Mouse (Mus musculus) B cell, adult 2 months (primary cell): Measurements from ENCODE around the gene Ttpal.
A peak's percentile ranks its signal among the peaks of the same experiment; 100 is the strongest.

Experiments
- DNase-seq, 2 experiments: peaks; one replicate each; pipeline ENCODE4 v3.0.0; 2022

Gene Ttpal

DNA sequence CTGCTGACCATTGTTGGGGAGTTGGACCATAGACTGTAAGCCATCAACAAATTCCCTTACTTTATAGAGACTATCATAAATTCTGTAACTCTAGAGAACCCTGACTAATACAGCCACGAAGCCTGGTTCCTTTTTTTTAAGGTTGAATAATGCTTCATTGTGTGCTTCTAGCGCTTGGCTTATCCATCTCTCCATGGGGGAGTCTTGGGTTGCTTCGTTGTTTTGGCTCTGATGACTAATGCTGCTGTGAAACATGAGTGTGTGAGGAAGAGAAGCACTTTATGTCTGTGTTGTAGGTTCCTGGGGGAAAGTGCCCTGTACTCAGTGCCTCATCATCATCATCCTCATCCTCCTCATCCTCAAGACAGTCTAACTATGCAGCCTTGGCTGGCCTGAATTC is 61.8 kb downstream of the Ttpal start:
- DNase-seq = peak; percentile 41 to 51

DNA sequence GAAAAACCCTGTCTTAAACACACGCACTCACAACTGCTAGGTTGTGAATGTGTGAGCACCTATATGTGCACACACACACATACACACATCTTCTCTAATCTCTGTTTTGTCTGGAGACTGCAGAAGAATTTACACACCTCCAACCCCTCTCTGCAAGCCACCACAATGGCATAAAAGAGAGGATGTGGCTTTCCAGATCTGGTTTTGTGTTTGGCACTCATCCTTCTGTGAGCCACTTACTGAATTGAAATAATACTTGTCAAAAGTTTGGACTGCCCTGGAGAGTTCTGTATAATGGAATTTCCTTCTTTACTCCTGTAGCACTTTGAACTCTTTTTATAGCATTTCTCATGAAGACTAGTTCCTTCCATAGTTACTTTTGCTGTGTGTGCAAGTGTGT is 64.9 kb downstream of the Ttpal start:
- DNase-seq = no peak
